Mouse (Mus musculus): ENCODE measurements at regions not wholly inside any gene's neighbourhood (a gene's known extent, or its start where the extent isn't known, plus 50 kb on each side); places are given as distances from the start of the nearest gene placed in this dataset.

GRCm38 (mm10) chr16:47754671-47755070 is 528.9 kb upstream of the Dppa4 start:
- no peak overlapping the region for H3K27ac ChIP-seq (ENCODE audit: low read depth)
- no peaks in the 10 kb centered on the region for H3K27me3 ChIP-seq (replicated peaks; ENCODE audit: control insufficient read depth, insufficient read depth, low read length)
- H3K9me3 ChIP-seq (ENCODE audit: control insufficient read depth, low read length) = no peaks in the 10 kb centered on the region
- H3K4me3 ChIP-seq (ENCODE audit: low read depth, low read length) = no peak overlapping the region
- ATAC-seq (replicated peaks; ENCODE audit: low FRiP score, low TSS enrichment, low read depth) = no peak
- H3K36me3 ChIP-seq (ENCODE audit: control insufficient read depth, insufficient read depth, low read length) = no peaks in the 10 kb centered on the region
- DNase-seq (ENCODE audit: low spot score) = no peak
- no peaks in the 10 kb centered on the region for H3K4me1 ChIP-seq (replicated peaks; ENCODE audit: control insufficient read depth, insufficient read depth, low read length)
- H3K9ac ChIP-seq (ENCODE audit: low read length) = no peak overlapping the region
- WGBS = 84% methylated on average over 2 of the region's 2 CpGs
- H3K4me2 ChIP-seq (ENCODE audit: low read length) = no peak overlapping the region

DNA sequence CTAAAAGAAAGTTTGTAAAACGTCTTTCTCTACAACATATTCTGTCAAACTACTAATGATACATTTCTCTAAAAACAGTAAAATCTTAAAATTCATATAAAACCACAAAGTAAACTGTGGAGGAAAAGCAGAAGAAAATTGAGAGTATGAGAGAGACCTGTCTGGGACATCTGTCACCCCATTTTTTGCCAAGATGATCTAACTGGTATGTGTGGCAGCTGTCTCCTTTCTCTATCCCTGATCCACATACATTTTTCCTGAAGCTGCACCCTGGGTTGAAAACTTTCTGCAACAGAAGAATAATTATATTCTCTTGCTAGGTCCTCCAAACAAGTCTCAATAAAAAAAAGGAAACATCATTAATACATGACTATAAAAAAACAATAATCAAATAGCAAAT is 525.2 kb upstream of the Dppa4 start:
- no peak overlapping the region for H3K4me2 ChIP-seq (ENCODE audit: low read length)
- H3K27ac ChIP-seq (ENCODE audit: low read depth) = no peak overlapping the region
- no peak overlapping the region for H3K4me3 ChIP-seq (ENCODE audit: low read depth, low read length)
- no peaks in the 10 kb centered on the region for H3K4me1 ChIP-seq (replicated peaks; ENCODE audit: control insufficient read depth, insufficient read depth, low read length)
- no peak overlapping the region for H3K9ac ChIP-seq (ENCODE audit: low read length)
- ATAC-seq (replicated peaks; ENCODE audit: low FRiP score, low TSS enrichment, low read depth) (no peak), DNase-seq (ENCODE audit: low spot score) (no peak)
- no peaks in the 10 kb centered on the region for H3K36me3 ChIP-seq (ENCODE audit: control insufficient read depth, insufficient read depth, low read length)
- 62% methylated on average over 1 of the region's 1 CpGs for WGBS
- H3K9me3 ChIP-seq (ENCODE audit: control insufficient read depth, low read length) = no peaks in the 10 kb centered on the region
- H3K27me3 ChIP-seq (replicated peaks; ENCODE audit: control insufficient read depth, insufficient read depth, low read length) = no peaks in the 10 kb centered on the region

DNA sequence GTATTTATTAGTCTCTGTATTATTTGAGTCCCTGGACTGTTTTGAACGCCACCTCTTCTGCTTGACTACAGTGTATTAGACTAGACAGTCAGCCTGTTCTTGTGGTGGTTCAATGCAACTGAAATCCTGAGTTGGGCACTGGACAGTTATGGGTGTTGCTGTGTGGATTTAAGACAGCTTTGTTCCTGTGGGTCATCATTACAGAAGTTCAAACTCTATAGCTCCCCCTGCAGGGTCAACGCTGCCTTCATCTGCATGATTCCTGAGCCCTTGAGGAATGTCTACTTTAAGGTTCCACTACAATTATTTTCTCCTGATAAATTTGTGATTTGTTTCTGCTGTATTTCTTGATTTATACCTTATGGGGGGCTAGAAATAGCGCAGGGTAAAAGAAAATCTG is 517.8 kb upstream of the Dppa4 start:
- no peaks in the 10 kb centered on the region for H3K4me1 ChIP-seq (replicated peaks; ENCODE audit: control insufficient read depth, insufficient read depth, low read length)
- no peak overlapping the region for H3K4me2 ChIP-seq (ENCODE audit: low read length)
- ATAC-seq (replicated peaks; ENCODE audit: low FRiP score, low TSS enrichment, low read depth) = no peak
- H3K27ac ChIP-seq (ENCODE audit: low read depth) = no peak overlapping the region
- no peaks in the 10 kb centered on the region for H3K27me3 ChIP-seq (replicated peaks; ENCODE audit: control insufficient read depth, insufficient read depth, low read length)
- 53% methylated on average over 3 of the region's 3 CpGs for WGBS
- no peak overlapping the region for H3K4me3 ChIP-seq (ENCODE audit: low read depth, low read length)
- no peak overlapping the region for H3K9ac ChIP-seq (ENCODE audit: low read length)
- peak; percentile 54 for DNase-seq (ENCODE audit: low spot score)
- H3K36me3 ChIP-seq (ENCODE audit: control insufficient read depth, insufficient read depth, low read length) = no peaks in the 10 kb centered on the region
- H3K9me3 ChIP-seq (ENCODE audit: control insufficient read depth, low read length) = no peaks in the 10 kb centered on the region

- Histone ChIP-seq H3K4me2 (ENCODE audit: low read length) (no peak overlapping the region), H3K4me1 (replicated peaks; ENCODE audit: control insufficient read depth, insufficient read depth, low read length) (no peaks in the 10 kb centered on the region), H3K27ac (ENCODE audit: low read depth) (no peak overlapping the region), H3K27me3 (replicated peaks; ENCODE audit: control insufficient read depth, insufficient read depth, low read length) (no peaks in the 10 kb centered on the region), H3K4me3 (ENCODE audit: low read depth, low read length) (no peak overlapping the region), H3K9ac (ENCODE audit: low read length) (no peak overlapping the region), H3K9me3 (ENCODE audit: control insufficient read depth, low read length) (no peaks in the 10 kb centered on the region), H3K36me3 (ENCODE audit: control insufficient read depth, insufficient read depth, low read length) (no peaks in the 10 kb centered on the region)
- 69% methylated on average over 5 of the region's 5 CpGs for WGBS
- no peak for ATAC-seq (replicated peaks; ENCODE audit: low FRiP score, low TSS enrichment, low read depth)
- DNase-seq (ENCODE audit: low spot score) = no peak
These were observed 495.0 kb upstream of the Dppa4 start for GRCm38 (mm10) chr16:47788515-47788914.

DNA sequence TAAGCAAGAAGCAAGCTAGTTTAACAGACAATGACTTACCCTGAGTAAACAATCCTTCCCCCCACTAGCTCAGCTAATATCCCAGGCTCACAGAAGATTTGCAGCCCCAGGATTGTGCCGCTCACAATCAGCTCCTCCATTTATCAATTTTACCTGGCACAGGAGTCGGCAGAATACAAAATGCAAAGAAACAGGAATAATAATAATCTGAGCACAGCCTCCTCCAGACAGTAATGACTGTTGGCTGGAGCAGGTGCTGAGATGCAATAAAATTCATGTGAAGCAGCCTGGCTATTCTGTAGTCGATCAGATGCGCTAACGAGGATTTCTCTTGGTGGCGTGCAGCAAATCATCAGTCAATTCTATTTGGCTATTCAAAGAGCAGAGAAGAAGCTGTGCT is 492.9 kb upstream of the Dppa4 start:
- DNase-seq (ENCODE audit: low spot score) = no peak
- no peaks in the 10 kb centered on the region for H3K36me3 ChIP-seq (ENCODE audit: control insufficient read depth, insufficient read depth, low read length)
- WGBS = 81% methylated on average over 6 of the region's 6 CpGs

GRCm38 (mm10) chr16:47791456-47791855 is 492.1 kb upstream of the Dppa4 start:
- ATAC-seq (replicated peaks; ENCODE audit: low FRiP score, low TSS enrichment, low read depth) (no peak), DNase-seq (ENCODE audit: low spot score) (no peak)
- WGBS = 58% methylated on average over 3 of the region's 3 CpGs
- no peaks in the 10 kb centered on the region for H3K27me3 ChIP-seq (replicated peaks; ENCODE audit: control insufficient read depth, insufficient read depth, low read length)
- H3K4me1 ChIP-seq (replicated peaks; ENCODE audit: control insufficient read depth, insufficient read depth, low read length) = no peaks in the 10 kb centered on the region
- H3K4me2 ChIP-seq (ENCODE audit: low read length) = no peak overlapping the region
- H3K9ac ChIP-seq (ENCODE audit: low read length) = no peak overlapping the region
- H3K36me3 ChIP-seq (ENCODE audit: control insufficient read depth, insufficient read depth, low read length) = no peaks in the 10 kb centered on the region
- no peak overlapping the region for H3K4me3 ChIP-seq (ENCODE audit: low read depth, low read length)
- H3K9me3 ChIP-seq (ENCODE audit: control insufficient read depth, low read length) = no peaks in the 10 kb centered on the region
- no peak overlapping the region for H3K27ac ChIP-seq (ENCODE audit: low read depth)

More for the DNA sequence above, 492.9 kb upstream of the Dppa4 start:
- Histone ChIP-seq H3K9ac (ENCODE audit: low read length) (no peak overlapping the region), H3K4me3 (ENCODE audit: low read depth, low read length) (no peak overlapping the region), H3K9me3 (ENCODE audit: control insufficient read depth, low read length) (no peaks in the 10 kb centered on the region), H3K4me2 (ENCODE audit: low read length) (no peak overlapping the region), H3K27me3 (replicated peaks; ENCODE audit: control insufficient read depth, insufficient read depth, low read length) (no peaks in the 10 kb centered on the region), H3K4me1 (replicated peaks; ENCODE audit: control insufficient read depth, insufficient read depth, low read length) (no peaks in the 10 kb centered on the region), H3K27ac (ENCODE audit: low read depth) (no peak overlapping the region)
- no peak for ATAC-seq (replicated peaks; ENCODE audit: low FRiP score, low TSS enrichment, low read depth)

GRCm38 (mm10) chr16:47798838-47799237 is 484.7 kb upstream of the Dppa4 start:
- Histone ChIP-seq H3K4me1 (replicated peaks; ENCODE audit: control insufficient read depth, insufficient read depth, low read length) (no peaks in the 10 kb centered on the region), H3K9ac (ENCODE audit: low read length) (no peak overlapping the region), H3K4me2 (ENCODE audit: low read length) (no peak overlapping the region), H3K27me3 (replicated peaks; ENCODE audit: control insufficient read depth, insufficient read depth, low read length) (no peaks in the 10 kb centered on the region), H3K9me3 (ENCODE audit: control insufficient read depth, low read length) (no peaks in the 10 kb centered on the region), H3K4me3 (ENCODE audit: low read depth, low read length) (no peak overlapping the region), H3K27ac (ENCODE audit: low read depth) (no peak overlapping the region), H3K36me3 (ENCODE audit: control insufficient read depth, insufficient read depth, low read length) (no peaks in the 10 kb centered on the region)
- DNase-seq (ENCODE audit: low spot score) (no peak), ATAC-seq (replicated peaks; ENCODE audit: low FRiP score, low TSS enrichment, low read depth) (no peak)
- WGBS = 92% methylated on average over 2 of the region's 2 CpGs

DNA sequence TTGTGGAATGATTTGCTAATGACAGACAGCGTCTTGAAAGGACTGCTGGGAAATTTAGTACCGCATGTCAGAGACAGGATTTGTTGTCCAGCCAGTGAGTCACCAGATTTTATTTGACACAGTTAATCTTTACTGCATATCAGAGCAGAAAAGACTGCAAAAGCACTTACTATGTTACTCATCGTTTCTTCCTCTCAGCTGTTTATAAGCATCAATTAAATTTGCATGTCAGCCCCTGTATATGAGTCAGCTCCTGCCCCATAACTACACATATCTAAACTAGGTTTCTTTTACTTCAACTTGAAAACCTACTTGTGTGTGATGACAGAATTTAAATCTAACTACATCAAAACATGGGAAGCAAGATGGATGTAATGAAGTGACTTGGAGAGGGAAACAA is 440.4 kb upstream of the Dppa4 start:
- H3K9ac ChIP-seq (ENCODE audit: low read length) = no peak overlapping the region
- H3K4me2 ChIP-seq (ENCODE audit: low read length) = no peak overlapping the region
- no peak overlapping the region for H3K4me3 ChIP-seq (ENCODE audit: low read depth, low read length)
- no peaks in the 10 kb centered on the region for H3K4me1 ChIP-seq (replicated peaks; ENCODE audit: control insufficient read depth, insufficient read depth, low read length)
- H3K27ac ChIP-seq (ENCODE audit: low read depth) = no peak overlapping the region
- 82% methylated on average over 3 of the region's 3 CpGs for whole genome bisulfite sequencing
- H3K36me3 ChIP-seq (ENCODE audit: control insufficient read depth, insufficient read depth, low read length) = no peaks in the 10 kb centered on the region
- H3K27me3 ChIP-seq (replicated peaks; ENCODE audit: control insufficient read depth, insufficient read depth, low read length) = no peaks in the 10 kb centered on the region
- DNase-seq (ENCODE audit: low spot score) (no peak), ATAC-seq (replicated peaks; ENCODE audit: low FRiP score, low TSS enrichment, low read depth) (no peak)
- H3K9me3 ChIP-seq (ENCODE audit: control insufficient read depth, low read length) = no peaks in the 10 kb centered on the region

GRCm38 (mm10) chr16:47851631-47852030 is 431.9 kb upstream of the Dppa4 start:
- H3K36me3 ChIP-seq (ENCODE audit: control insufficient read depth, insufficient read depth, low read length) = no peaks in the 10 kb centered on the region
- H3K4me1 ChIP-seq (replicated peaks; ENCODE audit: control insufficient read depth, insufficient read depth, low read length) = no peaks in the 10 kb centered on the region
- no peaks in the 10 kb centered on the region for H3K9me3 ChIP-seq (ENCODE audit: control insufficient read depth, low read length)
- no peak overlapping the region for H3K9ac ChIP-seq (ENCODE audit: low read length)
- H3K4me3 ChIP-seq (ENCODE audit: low read depth, low read length) = no peak overlapping the region
- H3K27me3 ChIP-seq (replicated peaks; ENCODE audit: control insufficient read depth, insufficient read depth, low read length) = no peaks in the 10 kb centered on the region
- no peak overlapping the region for H3K4me2 ChIP-seq (ENCODE audit: low read length)
- no peak for ATAC-seq (replicated peaks; ENCODE audit: low FRiP score, low TSS enrichment, low read depth)
- DNase-seq (ENCODE audit: low spot score) = no peak
- 75% methylated on average over 1 of the region's 1 CpGs for WGBS
- no peak overlapping the region for H3K27ac ChIP-seq (ENCODE audit: low read depth)

Measured in intestine, embryonic 14.5 days (tissue).